Mouse (Mus musculus) forebrain, embryonic 11.5 days (tissue): Measurements from ENCODE around the gene Elobl. TPM values are rescaled to one million over a fixed set of nuclear protein-coding genes. Genes with fewer than 3 reads are reported as not detected.

Experiments
- ATAC-seq: fragments of 200-750 bp; cut with Nextera tagmentation; replicated peaks from 2 replicates; pipeline ENCODE4 v1.8.0; 2017; ENCODE audit warnings: moderate TSS enrichment; ENCODE audit not compliant: low FRiP score
- DNase-seq: peaks from one replicate; pipeline ENCODE4 v3.0.0-alpha.2; 2017; ENCODE audit warnings: low spot score
- H3K27ac ChIP-seq: fragments of 300-500 bp; sonication (generic); 2 replicates; pipeline ENCODE4 v1.5.1; 2014; ENCODE audit warnings: low read depth, low read length
- H3K27me3 ChIP-seq: fragments of 300-500 bp; sonication (generic); 2 replicates; pipeline ENCODE4 v1.6.1; 2014; ENCODE audit warnings: mild to moderate bottlenecking, low read length, mixed read lengths; ENCODE audit not compliant: control insufficient read depth, insufficient read depth
- H3K36me3 ChIP-seq: fragments of 300-500 bp; sonication (generic); 2 replicates; pipeline ENCODE4 v1.6.1; 2014; ENCODE audit warnings: mild to moderate bottlenecking, low read length, moderate library complexity, mixed read lengths; ENCODE audit not compliant: control insufficient read depth, insufficient read depth
- H3K4me1 ChIP-seq: fragments of 300-500 bp; sonication (generic); replicated peaks from 2 replicates; pipeline ENCODE4 v1.6.1; 2014; ENCODE audit warnings: low read length, mixed read lengths; ENCODE audit not compliant: control insufficient read depth, insufficient read depth
- H3K4me2 ChIP-seq: fragments of 300-500 bp; sonication (generic); 2 replicates; pipeline ENCODE4 v1.6.1; 2014; ENCODE audit warnings: low read depth, mild to moderate bottlenecking, low read length, moderate library complexity, mixed read lengths; ENCODE audit not compliant: severe bottlenecking
- H3K4me3 ChIP-seq: fragments of 300-500 bp; sonication (generic); 2 replicates; pipeline ENCODE4 v1.5.1; 2014; ENCODE audit warnings: low read depth, low read length
- H3K9ac ChIP-seq: fragments of 300-500 bp; sonication (generic); 2 replicates; pipeline ENCODE4 v1.6.1; 2014; ENCODE audit warnings: low read length
- H3K9me3 ChIP-seq: fragments of 300-500 bp; sonication (generic); 2 replicates; pipeline ENCODE4 v1.6.1; 2016; ENCODE audit warnings: low read length, mixed read lengths; ENCODE audit not compliant: control insufficient read depth
- WGBS: fragments of 180-500 bp; shearing (Covaris S2); extraction: QIAGEN DNeasy Blood & Tissue Kit; methylation state at CpG from one replicate; pipeline ENCODE4 v1.1.7; 2014; 5-methylcytosine and 5-hydroxymethylcytosine counted together
- polyA plus RNA-seq: library from polyadenylated mRNA; unstranded; fragments of >200 nt; fragmentation: Nextera tagmentation; extraction: Ambion mirVana; gene quantifications from 2 replicates; pipeline ENCODE4 v1.2.1, GENCODE M21; 2014

Elobl gene
- polyA plus RNA-seq, 1 experiment from 2014 or later, result not detected

GRCm38 (mm10) chr11:88952117-88952516 is 14.6 kb downstream of the Elobl start:
- Histone ChIP-seq H3K4me2 (no peak overlapping the region), H3K4me1 (no peaks in the 10 kb centered on the region), H3K27me3 (no peaks in the 10 kb centered on the region), H3K9ac (no peak overlapping the region), H3K4me3 (no peak overlapping the region), H3K36me3 (no peaks in the 10 kb centered on the region), H3K27ac (no peak overlapping the region), H3K9me3 (no peaks in the 10 kb centered on the region)
- DNase-seq (no peak), ATAC-seq (no peak)
- 92% methylated on average over 5 of the region's 5 CpGs for WGBS

GRCm38 (mm10) chr11:88951576-88951975 is 15.2 kb downstream of the Elobl start:
- H3K4me1 ChIP-seq, result no peaks in the 10 kb centered on the region
- no peaks in the 10 kb centered on the region for H3K27me3 ChIP-seq
- H3K36me3 ChIP-seq, result no peaks in the 10 kb centered on the region
- no peak overlapping the region for H3K9ac ChIP-seq
- no peaks in the 10 kb centered on the region for H3K9me3 ChIP-seq
- no peak overlapping the region for H3K4me2 ChIP-seq
- no peak for ATAC-seq
- no peak overlapping the region for H3K4me3 ChIP-seq
- H3K27ac ChIP-seq, result no peak overlapping the region
- WGBS, result 98% methylated on average over 2 of the region's 2 CpGs
- DNase-seq, result no peak

- Histone ChIP-seq H3K9ac (no peak overlapping the region), H3K9me3 (no peaks in the 10 kb centered on the region), H3K4me1 (no peaks in the 10 kb centered on the region), H3K4me2 (no peak overlapping the region), H3K27me3 (no peaks in the 10 kb centered on the region), H3K27ac (no peak overlapping the region), H3K4me3 (no peak overlapping the region), H3K36me3 (no peaks in the 10 kb centered on the region)
- DNase-seq (no peak), ATAC-seq (no peak)
- WGBS, result 91% methylated on average over 13 of the region's 13 CpGs
Observed at GRCm38 (mm10) chr11:88950640-88951250, 16.0 kb downstream of the Elobl start.

- H3K27me3 ChIP-seq, result no peaks in the 10 kb centered on the region
- DNase-seq (no peak), ATAC-seq (no peak)
- no peaks in the 10 kb centered on the region; the same call in 1 of the 2 replicates for H3K36me3 ChIP-seq
- no peak overlapping the region for H3K4me3 ChIP-seq
- no peak overlapping the region for H3K9ac ChIP-seq
- 88% methylated on average over 8 of the region's 8 CpGs for WGBS
- no peak overlapping the region for H3K4me2 ChIP-seq
- no peaks in the 10 kb centered on the region for H3K4me1 ChIP-seq
- no peak overlapping the region for H3K27ac ChIP-seq
- H3K9me3 ChIP-seq, result no peaks in the 10 kb centered on the region
Observed at GRCm38 (mm10) chr11:88949802-88950639, 16.7 kb downstream of the Elobl start.

GRCm38 (mm10) chr11:88948896-88949295 is 17.8 kb downstream of the Elobl start:
- H3K36me3 ChIP-seq, result no peaks in the 10 kb centered on the region; the same call in 1 of the 2 replicates
- 78% methylated on average over 8 of the region's 8 CpGs for WGBS

GRCm38 (mm10) chr11:88945971-88946585 is 20.7 kb downstream of the Elobl start:
- no peak for DNase-seq
- no peak overlapping the region for H3K27ac ChIP-seq
- no peak overlapping the region for H3K4me2 ChIP-seq
- H3K27me3 ChIP-seq, result no peaks in the 10 kb centered on the region
- H3K4me1 ChIP-seq, result no peaks in the 10 kb centered on the region
- H3K9me3 ChIP-seq, result no peaks in the 10 kb centered on the region
- ATAC-seq, result no peak
- H3K36me3 ChIP-seq, result no peaks in the 10 kb centered on the region; the same call in 1 of the 2 replicates
- no peak overlapping the region for H3K9ac ChIP-seq
- H3K4me3 ChIP-seq, result no peak overlapping the region
- WGBS, result 79% methylated on average over 8 of the region's 8 CpGs

More at GRCm38 (mm10) chr11:88948896-88949295, 17.8 kb downstream of the Elobl start:
- H3K4me2 ChIP-seq, result no peak overlapping the region
- DNase-seq, result no peak
- H3K4me3 ChIP-seq, result no peak overlapping the region
- no peaks in the 10 kb centered on the region for H3K27me3 ChIP-seq
- no peaks in the 10 kb centered on the region for H3K9me3 ChIP-seq
- no peak overlapping the region for H3K27ac ChIP-seq
- no peaks in the 10 kb centered on the region for H3K4me1 ChIP-seq
- no peak for ATAC-seq
- H3K9ac ChIP-seq, result no peak overlapping the region

- Histone ChIP-seq H3K4me3 (no peak overlapping the region), H3K4me2 (no peak overlapping the region), H3K36me3 (no peaks in the 10 kb centered on the region; the same call in 1 of the 2 replicates), H3K27me3 (no peaks in the 10 kb centered on the region), H3K9me3 (no peaks in the 10 kb centered on the region), H3K9ac (no peak overlapping the region), H3K4me1 (no peaks in the 10 kb centered on the region), H3K27ac (no peak overlapping the region)
- DNase-seq (no peak), ATAC-seq (no peak)
- WGBS, result 82% methylated on average over 12 of the region's 12 CpGs
Observed at GRCm38 (mm10) chr11:88941489-88941888, 25.2 kb downstream of the Elobl start.

GRCm38 (mm10) chr11:88939634-88940033 is 27.1 kb downstream of the Elobl start:
- no peaks in the 10 kb centered on the region for H3K36me3 ChIP-seq
- H3K9ac ChIP-seq, result no peak overlapping the region
- no peaks in the 10 kb centered on the region for H3K9me3 ChIP-seq
- ATAC-seq, result no peak
- no peaks in the 10 kb centered on the region for H3K4me1 ChIP-seq
- no peaks in the 10 kb centered on the region for H3K27me3 ChIP-seq
- WGBS, result 96% methylated on average over 4 of the region's 4 CpGs
- DNase-seq, result no peak
- H3K27ac ChIP-seq, result no peak overlapping the region
- no peak overlapping the region for H3K4me3 ChIP-seq
- H3K4me2 ChIP-seq, result no peak overlapping the region
